Mouse (Mus musculus): ENCODE data around the gene Numbl.

Gene Numbl

GRCm38 (mm10) chr7:27255721-27256120 lies 2.5 kb upstream of the Numbl start:
- DNase-seq (ENCODE audit: low spot score) = peak; percentile 22

GRCm38 (mm10) chr7:27257046-27257851 lies 984 bp upstream of the Numbl start:
- DNase-seq (ENCODE audit: low spot score) = no peak

DNA sequence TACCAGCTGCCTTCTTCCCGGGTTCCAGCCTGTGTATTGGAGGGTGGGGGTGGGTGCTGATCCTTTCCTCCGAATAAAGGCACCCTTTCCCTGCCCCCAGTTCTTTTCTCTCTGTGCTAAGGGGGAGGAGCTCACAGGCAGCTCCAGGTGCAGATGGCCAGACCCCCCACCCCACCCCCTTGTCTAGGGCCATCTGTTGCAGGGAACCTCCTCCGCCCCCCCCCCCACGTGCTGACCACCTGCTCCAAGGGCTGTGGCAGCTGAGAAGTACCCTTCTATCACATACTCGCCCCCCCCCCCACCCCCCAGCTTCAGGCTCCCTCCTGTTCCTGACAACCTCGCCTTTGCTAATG lies 405 bp upstream of the Numbl start:
- no peak for DNase-seq (ENCODE audit: low spot score)

DNA sequence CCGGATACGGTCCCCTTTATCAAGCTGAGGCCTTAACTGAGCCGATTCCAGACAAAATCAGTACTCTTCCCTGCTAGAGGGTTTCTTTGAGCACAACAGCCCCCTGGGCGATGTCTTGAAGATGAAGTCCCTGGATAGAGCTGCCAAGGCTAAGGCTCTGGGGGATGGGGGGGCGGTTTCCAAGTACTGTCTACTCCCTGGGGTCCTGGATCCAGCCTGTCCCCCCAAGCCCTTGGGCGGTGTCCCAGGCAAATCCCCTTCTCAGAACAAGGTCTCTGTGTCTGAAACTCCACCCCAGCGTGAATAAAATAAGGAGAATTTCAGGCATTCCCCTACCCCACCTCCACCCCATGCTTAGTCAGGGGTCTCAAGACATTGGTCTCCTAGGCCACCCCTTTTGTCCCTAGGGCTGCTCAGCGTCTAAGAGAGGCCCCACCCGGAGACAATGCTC lies 1.1 kb downstream of the Numbl start:
- DNase-seq (ENCODE audit: low spot score) = no peak

GRCm38 (mm10) chr7:27259771-27260170 lies 1.5 kb downstream of the Numbl start:
- no peak for DNase-seq (ENCODE audit: low spot score)

GRCm38 (mm10) chr7:27260856-27261255 lies 2.6 kb downstream of the Numbl start:
- no peak for DNase-seq (ENCODE audit: low spot score)

DNA sequence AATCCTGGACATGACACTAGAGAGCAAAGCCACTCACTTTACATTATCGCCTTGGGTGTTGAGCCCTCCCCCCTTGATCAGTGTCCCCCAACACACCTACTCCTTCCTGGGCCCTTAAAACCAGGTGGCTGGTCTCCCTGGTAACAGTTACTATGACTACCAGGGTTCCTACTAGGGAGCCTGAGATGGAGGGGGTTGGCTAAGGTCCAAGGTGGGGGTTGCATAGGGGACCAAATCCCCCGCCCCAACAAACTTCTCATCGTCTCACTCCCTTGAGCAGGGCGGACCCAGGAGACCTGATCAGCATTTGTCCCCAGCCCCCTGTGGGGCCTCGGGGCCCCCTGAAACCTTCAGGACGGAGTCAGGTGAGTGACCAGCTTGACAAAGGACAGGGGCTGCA lies 3.7 kb downstream of the Numbl start:
- DNase-seq (ENCODE audit: low spot score) = no peak

GRCm38 (mm10) chr7:27264761-27265160 lies 6.5 kb downstream of the Numbl start:
- DNase-seq (ENCODE audit: low spot score) = no peak

- DNase-seq (ENCODE audit: low spot score) = no peak
Observed at GRCm38 (mm10) chr7:27266515-27267128, 8.4 kb downstream of the Numbl start.

DNA sequence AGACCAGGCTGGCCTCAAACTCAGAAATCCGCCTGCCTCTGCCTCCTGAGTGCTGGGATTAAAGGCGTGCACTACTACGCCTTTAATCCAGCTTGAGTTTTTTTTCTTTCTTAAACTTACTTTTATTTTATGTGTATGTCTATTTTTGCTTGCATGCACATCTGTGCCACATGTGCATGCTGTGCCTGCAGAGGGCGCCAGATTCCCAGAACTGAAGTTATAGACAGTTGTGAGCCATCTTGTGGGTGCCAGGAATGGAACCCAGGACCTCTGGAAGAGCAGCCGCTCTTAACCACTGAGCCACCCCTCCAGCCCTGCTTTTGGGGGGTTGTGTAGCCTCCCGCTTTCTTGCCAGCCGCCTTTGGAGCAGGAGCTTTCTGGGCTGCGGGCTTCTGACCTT lies 13.2 kb downstream of the Numbl start:
- no peak for DNase-seq (ENCODE audit: low spot score)

DNA sequence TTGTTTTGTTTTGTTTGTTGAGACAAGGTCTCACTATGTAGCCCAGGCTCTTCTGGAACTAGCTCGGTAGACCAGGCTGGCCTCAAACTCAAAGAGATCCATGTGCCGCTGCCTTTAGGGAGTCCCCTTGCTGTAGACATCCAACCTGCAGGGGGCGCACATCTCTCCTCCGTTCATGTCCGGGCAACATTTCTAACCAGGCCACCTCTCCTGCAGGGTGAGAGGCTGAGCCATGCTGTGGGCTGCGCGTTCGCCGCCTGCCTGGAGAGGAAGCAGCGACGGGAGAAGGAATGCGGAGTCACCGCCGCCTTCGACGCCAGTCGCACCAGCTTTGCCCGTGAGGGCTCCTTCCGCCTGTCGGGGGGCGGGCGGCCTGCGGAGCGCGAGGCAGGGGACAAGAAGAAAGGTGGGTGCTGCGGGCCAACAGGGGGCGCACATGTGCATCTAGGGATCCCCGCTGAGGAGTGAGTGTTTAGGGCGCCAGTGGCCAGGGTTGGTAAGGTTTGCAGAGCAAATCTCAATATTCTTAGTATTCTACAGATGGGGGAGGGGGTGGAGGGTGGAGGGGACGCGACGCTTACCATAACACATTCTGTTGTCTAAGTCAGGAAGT lies 15.6 kb downstream of the Numbl start:
- DNase-seq (ENCODE audit: low spot score) = peak; percentile 63

DNA sequence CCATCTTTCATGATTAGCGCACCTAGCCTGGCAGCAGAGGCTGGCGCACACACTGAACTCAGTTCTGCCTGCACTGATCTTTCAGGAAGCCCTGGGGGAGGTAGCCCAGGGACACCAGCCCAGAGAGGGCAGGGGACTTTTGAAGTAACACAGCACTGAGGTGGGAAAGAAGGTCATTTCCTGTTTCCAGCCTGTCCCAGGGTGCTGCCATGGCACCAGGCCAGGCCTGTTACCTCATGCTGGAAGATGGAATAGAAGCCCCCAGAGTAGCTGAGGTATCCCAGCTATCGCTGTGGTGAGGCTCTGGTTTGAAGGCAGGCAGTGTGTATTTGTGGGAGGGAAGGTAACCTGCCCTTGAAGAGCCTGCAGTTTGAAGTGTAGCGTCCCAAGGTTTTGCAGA lies 16.7 kb downstream of the Numbl start:
- DNase-seq (ENCODE audit: low spot score) = no peak

DNA sequence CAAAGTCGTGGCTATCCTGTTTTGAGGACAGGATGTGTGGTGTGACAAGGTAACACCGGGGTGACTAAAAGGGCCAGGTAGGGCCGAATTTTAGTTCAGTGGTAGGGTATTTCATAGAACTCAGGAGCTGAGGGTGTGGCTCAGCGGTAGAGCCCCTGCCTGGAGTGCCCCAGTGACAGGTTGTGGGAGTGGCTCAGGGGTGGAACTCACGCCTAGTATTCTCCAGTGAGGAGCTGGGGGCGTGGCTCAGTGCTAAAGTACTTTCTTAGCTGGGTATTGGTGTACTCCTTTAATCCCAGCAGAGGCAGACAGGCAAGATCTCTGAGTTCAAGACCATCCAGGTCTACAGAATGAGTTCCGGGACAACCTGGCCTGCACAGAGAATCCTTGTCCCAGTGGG lies 17.8 kb downstream of the Numbl start:
- DNase-seq (ENCODE audit: low spot score) = no peak

DNA sequence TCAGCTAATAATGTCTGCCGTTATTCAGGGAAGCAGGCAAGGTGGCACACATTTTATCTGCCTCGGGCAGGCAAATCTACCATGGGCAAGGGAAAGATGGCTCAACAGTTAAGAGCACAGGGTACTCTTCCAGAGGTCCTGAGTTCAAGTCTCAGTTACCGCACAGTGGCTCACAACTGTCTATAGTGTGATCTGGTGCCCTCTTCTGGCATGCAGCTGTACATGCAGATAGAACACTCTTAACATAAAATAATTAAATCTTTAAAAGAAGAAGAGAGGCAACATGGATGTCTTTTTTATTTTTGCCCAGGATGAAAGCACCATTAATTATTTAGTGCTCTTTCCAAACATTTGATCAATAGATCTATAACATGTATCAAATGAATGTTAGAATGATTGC lies 19.0 kb downstream of the Numbl start:
- no peak for DNase-seq (ENCODE audit: low spot score)

DNA sequence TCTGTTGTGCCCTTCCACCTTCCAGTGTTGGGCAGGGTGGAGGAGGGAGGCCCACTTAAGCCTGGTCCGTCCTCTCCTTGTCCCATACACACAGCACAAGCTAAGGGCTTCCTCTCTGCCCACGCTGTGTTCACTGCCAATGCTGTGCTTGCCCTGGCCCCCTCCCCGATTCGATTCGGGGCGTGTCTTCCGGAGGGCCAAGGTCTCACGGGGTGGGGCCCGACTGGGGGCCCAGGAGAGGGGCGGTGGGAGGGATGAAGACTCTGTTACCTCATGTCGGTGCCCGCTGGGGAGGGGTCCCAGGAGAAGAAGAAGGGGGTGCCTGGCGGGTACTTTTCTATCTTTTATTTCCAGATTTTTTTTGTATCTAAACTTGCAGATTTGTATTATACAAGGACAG lies 23.5 kb downstream of the Numbl start:
- DNase-seq (ENCODE audit: low spot score) = no peak

DNA sequence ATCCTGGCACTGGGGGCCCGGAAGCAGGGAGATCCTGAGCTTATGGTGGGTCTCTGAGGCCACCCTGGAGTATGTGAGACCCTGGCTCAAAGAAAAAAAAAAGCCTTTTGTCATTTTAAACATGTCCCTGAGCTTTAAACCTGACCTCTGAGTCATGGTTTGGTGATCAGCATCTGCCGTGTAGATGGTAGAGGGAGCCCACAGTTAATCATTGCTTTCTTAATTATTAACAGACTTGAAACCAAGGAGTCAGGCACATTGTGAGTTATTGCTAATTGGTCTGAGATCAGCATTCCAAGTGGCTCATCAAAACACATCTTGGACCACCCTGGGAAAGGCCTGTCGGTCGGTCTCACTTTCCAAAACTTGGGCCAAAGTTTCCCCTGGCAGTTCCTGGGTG lies 24.0 kb downstream of the Numbl start:
- DNase-seq (ENCODE audit: low spot score) = no peak

DNA sequence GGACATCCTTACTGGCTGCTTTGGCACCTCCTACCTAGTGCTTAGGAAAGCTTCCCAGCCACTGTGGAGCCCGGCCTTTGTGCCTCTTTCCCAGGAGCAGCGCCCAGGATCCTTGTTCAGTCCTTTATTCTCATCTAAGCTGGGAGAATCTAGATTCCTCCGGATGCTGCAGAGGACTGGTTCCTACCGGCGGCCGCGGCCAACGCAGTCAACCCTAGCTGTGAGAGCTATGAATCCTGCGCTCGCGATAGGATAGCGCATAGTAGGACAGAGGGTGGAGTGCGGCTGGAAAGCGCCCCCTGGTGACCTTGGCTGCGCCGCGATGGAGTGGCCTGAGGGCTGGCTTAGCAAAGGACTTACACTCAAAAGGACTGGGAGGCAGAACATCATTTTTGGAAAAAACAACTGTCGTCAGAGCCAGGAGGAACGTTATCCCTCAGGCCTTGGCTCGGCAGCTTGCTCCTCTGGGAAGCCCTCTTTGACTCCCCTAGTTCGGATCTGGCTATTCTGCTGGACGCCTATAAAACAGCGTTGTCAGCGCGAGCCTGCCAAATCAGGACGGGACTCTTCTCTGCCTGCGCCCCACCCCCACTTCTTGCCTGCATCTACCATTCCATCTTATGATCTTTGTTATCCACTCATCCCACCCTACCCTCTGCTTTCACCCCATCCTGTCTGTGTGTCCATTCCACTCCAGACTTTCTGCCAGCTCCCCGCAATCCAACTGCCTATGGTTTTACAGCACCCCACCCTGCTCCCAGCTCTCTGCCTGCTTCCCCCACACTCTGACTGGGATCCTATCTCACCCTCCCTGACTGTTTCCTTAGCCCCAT lies 26.8 kb downstream of the Numbl start:
- peak; percentile 39 for DNase-seq (ENCODE audit: low spot score)

DNA sequence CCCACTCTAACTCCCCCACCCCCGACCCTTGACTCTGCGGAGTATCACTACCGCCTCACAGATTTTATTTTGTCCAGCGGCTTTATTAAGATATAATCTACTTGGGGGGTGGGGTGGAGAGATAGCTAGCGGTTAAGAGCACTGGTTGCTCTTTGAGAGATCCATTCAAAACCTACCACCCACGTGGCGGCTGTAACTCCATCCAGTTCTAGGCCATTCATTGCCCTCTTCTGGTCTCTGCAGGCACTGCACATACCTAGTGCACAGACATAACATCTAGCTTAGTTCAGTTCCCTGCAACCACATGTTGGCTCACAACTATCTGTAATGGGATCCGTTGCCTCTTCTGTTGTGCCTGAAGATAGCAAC lies 27.4 kb downstream of the Numbl start:
- peak; percentile 69 for DNase-seq (ENCODE audit: low spot score)

GRCm38 (mm10) chr7:27288732-27289131 lies 30.5 kb downstream of the Numbl start:
- no peak for DNase-seq (ENCODE audit: low spot score)

DNA sequence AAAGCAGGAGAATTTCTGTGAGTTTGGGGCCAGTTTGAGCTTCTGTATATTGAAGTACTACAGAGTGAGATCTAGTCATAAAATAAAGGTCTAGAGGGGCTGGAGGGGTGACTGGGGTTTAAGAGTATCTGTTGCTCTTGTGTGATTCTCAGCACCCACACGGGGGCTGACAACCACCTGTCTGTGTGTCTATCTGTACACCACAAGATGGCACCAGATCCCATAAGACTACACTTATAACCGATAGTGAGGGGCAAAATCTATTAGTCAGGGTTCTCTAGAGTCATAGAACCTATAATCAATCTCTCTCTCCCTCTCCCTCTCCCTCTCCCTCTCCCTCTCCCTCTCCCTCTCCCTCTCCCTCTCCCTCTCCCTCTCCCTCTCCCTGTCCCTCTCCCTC lies 32.3 kb downstream of the Numbl start:
- DNase-seq (ENCODE audit: low spot score) = no peak

DNA sequence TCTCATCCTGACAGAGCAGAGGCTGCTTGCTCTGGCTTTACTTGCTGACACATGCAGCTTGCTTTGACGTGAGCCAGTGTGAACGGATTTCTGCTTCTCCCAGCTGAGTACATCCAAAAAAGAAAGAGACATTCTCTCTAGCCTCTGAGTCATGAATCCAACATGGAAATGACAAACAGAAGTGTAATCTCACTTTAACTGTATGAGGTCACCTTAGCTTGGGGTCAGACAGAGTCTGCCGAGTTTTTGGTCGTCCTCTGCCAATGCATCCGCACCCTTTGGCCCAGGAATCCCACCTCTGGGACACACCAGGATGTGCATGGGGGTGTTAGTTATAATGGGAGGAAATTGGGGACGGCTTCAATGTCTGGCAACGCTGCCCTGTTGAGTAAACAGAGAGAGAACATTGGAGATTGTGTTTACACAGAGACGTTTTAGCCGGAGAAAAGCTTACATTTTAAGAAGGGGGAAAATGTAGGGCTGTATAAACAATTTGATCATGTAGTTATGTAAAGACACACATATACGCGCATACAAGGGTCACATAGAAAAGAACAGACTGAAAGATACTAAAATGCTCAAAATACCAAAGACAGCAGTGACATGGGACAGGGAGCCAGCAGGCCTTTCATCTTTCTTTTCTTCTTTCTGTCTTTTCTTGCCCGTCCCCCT lies 33.7 kb downstream of the Numbl start:
- no peak for DNase-seq (ENCODE audit: low spot score)

GRCm38 (mm10) chr7:27295956-27296355 lies 37.7 kb downstream of the Numbl start:
- DNase-seq (ENCODE audit: low spot score) = no peak

All from yolk sac, embryonic 10.5 days (tissue).